Mouse (Mus musculus): Measurements from ENCODE around the gene Bmper.
A peak's percentile ranks its signal among the peaks of the same experiment; 100 is the strongest.

Bmper gene

GRCm38 (mm10) chr9:23236635-23237279, 13.9 kb downstream of the Bmper start:
- DNase-seq = no peak

- DNase-seq = no peak
Observed at GRCm38 (mm10) chr9:23239011-23239410, 16.1 kb downstream of the Bmper start.

GRCm38 (mm10) chr9:23242911-23243310, 20.0 kb downstream of the Bmper start:
- no peak for DNase-seq

GRCm38 (mm10) chr9:23243869-23244268, 21.0 kb downstream of the Bmper start:
- no peak for DNase-seq

- no peak for DNase-seq
Observed at GRCm38 (mm10) chr9:23246389-23246788, 23.5 kb downstream of the Bmper start.

GRCm38 (mm10) chr9:23250026-23250425, 27.1 kb downstream of the Bmper start:
- peak; percentile 73 to 79 for DNase-seq

GRCm38 (mm10) chr9:23251001-23251400, 28.1 kb downstream of the Bmper start:
- DNase-seq = no peak

- DNase-seq = no peak
Observed at GRCm38 (mm10) chr9:23253624-23254023, 30.7 kb downstream of the Bmper start.

- no peak for DNase-seq
Observed at GRCm38 (mm10) chr9:23254237-23255214, 31.6 kb downstream of the Bmper start.

- DNase-seq = no peak
Observed at GRCm38 (mm10) chr9:23255841-23256240, 33.0 kb downstream of the Bmper start.

GRCm38 (mm10) chr9:23256576-23256975, 33.7 kb downstream of the Bmper start:
- no peak for DNase-seq

GRCm38 (mm10) chr9:23261834-23262233, 39.0 kb downstream of the Bmper start:
- DNase-seq = no peak

- DNase-seq = no peak
Observed at GRCm38 (mm10) chr9:23262851-23263250, 40.0 kb downstream of the Bmper start.

- DNase-seq = no peak
Observed at GRCm38 (mm10) chr9:23264471-23264870, 41.6 kb downstream of the Bmper start.

- DNase-seq = no peak
Observed at GRCm38 (mm10) chr9:23268609-23269008, 45.7 kb downstream of the Bmper start.

GRCm38 (mm10) chr9:23269087-23269486, 46.2 kb downstream of the Bmper start:
- DNase-seq = no peak

GRCm38 (mm10) chr9:23276244-23276643, 53.4 kb downstream of the Bmper start:
- no peak for DNase-seq

- no peak for DNase-seq
Observed at GRCm38 (mm10) chr9:23284940-23285460, 62.1 kb downstream of the Bmper start.

GRCm38 (mm10) chr9:23293574-23293973, 70.7 kb downstream of the Bmper start:
- DNase-seq = no peak

GRCm38 (mm10) chr9:23295569-23295968, 72.7 kb downstream of the Bmper start:
- DNase-seq = no peak

- no peak for DNase-seq
Observed at GRCm38 (mm10) chr9:23297491-23298170, 74.8 kb downstream of the Bmper start.

GRCm38 (mm10) chr9:23300376-23300775, 77.5 kb downstream of the Bmper start:
- DNase-seq = peak in 1 of 2 experiments; percentile 1

- DNase-seq = peak; percentile 27 to 43
Observed at GRCm38 (mm10) chr9:23305681-23306080, 82.8 kb downstream of the Bmper start.
